Mouse (Mus musculus) mouse trophoblast stem cell (cell line): Measurements from ENCODE around the gene Nfkbib.

Experiments
- in situ Hi-C, 2 experiments: fragments of 300-500 bp; cut with MseI, MboI; formaldehyde crosslinking; loops; 2 replicates in 1 of 2; 3 replicates in 1 of 2; pipeline ENCODE4 v1.15.1; 2025

The Nfkbib gene

GRCm38 (mm10) chr7:28799994-28800393 lies 32.7 kb upstream of the Nfkbib start:
- in situ Hi-C loops: no loop called here

DNA sequence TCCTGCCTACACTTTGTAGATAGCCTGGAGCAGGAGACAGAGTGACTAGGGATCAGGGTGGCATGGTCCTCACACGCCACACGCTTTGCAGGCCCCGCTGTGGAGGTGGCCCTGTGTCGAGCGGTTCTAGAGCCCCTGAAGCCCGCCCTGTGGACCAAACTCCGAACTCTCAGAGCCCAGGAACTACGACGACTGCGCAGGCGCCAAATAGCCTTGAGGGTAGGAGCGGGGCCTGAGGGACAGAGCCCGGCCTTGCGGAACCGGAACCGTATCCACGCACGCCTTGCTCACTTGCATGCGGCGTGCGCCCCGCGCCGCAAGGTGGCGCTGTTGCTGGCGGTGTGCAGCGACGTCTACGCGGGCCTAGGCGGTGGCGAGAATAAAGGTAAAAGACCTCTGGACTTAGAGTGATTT lies 29.3 kb upstream of the Nfkbib start:
- in situ Hi-C loops: no loop called here

- in situ Hi-C loops: no loop called here
Observed at GRCm38 (mm10) chr7:28795832-28796231, 28.5 kb upstream of the Nfkbib start.

- in situ Hi-C loops: loop anchor here in 1 of 2 experiments (5.0 kb wide), 1 partner anchor 73 kb away; no protein-coding TSS in a partner anchor
Observed at GRCm38 (mm10) chr7:28794496-28794895, 27.2 kb upstream of the Nfkbib start.

DNA sequence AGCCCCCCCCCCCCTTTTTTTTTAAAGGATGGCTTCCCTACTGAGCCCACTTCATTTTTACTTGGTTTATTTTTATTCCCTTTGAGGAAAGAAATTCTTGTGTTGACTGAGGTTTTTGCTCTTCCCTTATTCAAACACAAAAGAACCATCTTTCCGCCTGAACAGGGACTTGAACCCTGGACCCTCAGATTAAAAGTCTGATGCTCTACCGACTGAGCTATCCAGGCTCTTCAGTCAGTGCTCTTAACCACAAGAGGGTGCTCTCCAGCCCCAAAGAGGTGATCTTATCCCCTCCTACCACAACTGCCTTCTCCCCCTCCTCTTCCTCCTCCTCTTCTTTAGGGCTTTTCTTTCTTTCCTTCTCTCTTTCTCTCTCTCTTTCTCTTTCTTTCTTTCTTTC lies 26.5 kb upstream of the Nfkbib start:
- in situ Hi-C loops: loop anchor here in 1 of 2 experiments (5.0 kb wide), 1 partner anchor 73 kb away; no protein-coding TSS in a partner anchor

DNA sequence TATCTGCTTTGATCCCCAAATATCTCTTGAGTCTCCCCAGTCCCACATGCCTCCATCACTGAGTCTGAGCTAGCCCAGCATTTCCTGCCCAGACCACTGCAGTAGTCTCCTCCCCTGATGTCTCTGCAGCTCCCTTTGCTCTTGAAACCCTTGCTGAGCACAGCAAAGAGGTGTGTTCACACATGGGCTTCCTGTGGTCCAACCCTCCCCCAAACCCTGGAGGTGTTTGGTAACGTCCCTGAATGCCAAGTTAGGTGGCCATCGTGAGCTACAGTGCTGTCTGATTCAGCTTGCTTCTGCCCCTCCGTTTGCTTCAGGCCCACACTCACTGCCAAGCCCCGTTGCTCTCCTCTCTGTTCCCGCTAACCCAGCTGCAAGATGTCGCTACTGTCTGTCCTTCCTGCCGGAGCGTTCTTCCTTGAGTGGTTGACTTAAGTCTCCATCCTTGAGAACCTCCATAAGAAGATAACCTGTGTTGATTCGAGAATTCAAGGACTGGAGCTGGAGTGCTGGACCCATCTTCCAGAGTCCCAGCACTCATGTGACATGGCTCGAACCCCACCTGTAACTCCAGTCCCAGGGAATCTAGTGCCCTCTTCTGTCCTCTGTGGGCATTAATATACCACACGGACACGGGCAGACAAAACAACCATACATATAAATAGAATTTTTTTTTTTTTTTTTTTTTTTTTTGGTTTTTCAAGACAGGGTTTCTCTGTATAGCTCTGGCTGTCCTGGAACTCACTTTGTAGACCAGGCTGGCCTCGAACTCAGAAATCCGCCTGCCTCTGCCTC lies 25.3 kb upstream of the Nfkbib start:
- in situ Hi-C loops: loop anchor here in 1 of 2 experiments (5.0 kb wide), 1 partner anchor 75 kb away; no protein-coding TSS in a partner anchor

DNA sequence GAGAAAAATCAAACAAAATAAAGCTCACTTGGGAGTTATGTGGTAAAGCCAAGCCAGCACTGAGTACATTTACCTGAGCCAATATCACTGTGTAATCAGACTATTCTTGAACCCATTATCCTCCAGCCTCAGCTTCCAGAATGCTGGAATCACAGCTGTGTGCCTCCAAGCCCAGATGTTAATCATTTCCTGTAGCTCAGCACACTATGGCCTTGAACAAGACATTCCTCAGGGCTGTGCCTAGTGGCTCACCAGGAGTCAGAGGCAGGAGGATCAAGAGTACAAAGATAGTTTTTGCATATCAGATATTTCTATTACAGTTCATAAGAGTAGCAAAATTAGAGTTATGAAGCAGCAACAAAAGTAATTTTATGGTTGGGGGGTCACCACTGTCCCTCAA lies 24.4 kb upstream of the Nfkbib start:
- in situ Hi-C loops: loop anchor here in 1 of 2 experiments (5.0 kb wide), 1 partner anchor 76 kb away; no protein-coding TSS in a partner anchor

GRCm38 (mm10) chr7:28790066-28790806 lies 22.9 kb upstream of the Nfkbib start:
- in situ Hi-C loops: loop anchor here in 1 of 2 experiments (5.0 kb wide), 1 partner anchor 77 kb away; no protein-coding TSS in a partner anchor

GRCm38 (mm10) chr7:28789235-28789634 lies 21.9 kb upstream of the Nfkbib start:
- in situ Hi-C loops: loop anchor here in 1 of 2 experiments (5.0 kb wide), 1 partner anchor 78 kb away; no protein-coding TSS in a partner anchor

DNA sequence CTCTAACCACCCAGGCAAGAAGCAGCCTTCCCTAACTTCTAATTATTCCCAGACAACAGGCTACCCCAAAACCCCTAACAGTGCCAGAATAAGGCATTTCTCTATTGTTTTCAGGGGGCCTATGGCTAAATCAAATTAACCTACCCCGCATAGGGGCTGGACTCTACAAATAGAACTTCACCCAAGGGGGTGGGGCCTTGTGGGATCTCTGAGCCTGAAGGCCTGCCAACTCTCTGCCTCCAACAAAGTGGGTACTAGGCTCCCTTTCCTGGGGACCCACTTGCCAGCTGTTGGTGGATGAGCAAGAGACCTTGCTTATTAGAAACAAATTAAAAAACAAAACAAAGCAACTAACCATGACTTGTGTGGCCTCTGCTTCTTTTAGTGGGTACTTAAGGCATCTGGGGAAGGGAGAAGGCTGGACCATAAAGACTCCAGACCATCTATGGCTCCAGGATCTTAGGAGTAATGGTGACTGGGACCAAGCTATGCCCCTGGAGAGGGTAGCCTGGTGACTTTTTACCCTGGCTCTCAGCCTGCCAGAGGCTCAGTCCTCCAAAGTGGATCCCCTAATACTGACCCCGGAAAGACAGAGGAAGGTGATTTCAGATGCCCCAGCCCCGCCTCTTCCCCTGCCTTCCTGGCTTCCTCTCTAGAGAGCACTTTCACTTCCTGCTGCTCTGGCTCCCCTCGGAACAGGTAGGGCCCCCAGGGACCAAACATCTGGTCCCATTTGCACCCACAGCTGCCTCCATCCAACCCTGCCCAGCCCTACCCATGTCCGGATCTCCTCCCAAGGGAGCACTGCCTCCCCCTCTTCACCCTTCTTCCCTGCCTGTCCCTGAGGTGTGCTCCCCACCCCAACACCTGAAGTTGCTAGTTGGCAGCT lies 21.2 kb upstream of the Nfkbib start, which contains the start of gene Rinl:
Gene Rinl, plus strand, starts transcription at position 663 of the 889 bp plus-strand sequence.
- in situ Hi-C loops: loop anchor here in 1 of 2 experiments (5.0 kb wide), 1 partner anchor 79 kb away; no protein-coding TSS in a partner anchor

DNA sequence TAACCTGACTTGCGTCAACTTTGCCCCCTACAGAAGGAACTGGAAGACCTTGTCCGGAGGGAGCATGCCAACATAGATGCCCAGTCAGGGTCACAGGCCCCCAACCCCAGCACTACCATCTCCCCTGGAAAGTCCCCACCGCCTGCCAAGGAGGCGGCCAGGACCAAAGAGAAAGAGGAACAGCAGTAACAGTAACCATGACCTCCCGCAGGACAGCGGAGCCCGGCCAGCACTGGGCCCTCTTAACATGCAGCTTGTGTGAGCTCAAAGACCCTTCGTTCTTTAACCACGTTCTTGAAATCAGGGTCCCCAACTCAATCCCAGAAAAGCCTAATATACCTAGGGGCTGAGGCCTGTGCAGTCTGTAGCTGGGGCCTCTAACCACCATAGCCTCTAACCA lies 20.6 kb upstream of the Nfkbib start:
- in situ Hi-C loops: loop anchor here in 1 of 2 experiments (5.0 kb wide), 1 partner anchor 79 kb away; no protein-coding TSS in a partner anchor

- in situ Hi-C loops: loop anchor here in 1 of 2 experiments (5.0 kb wide), 1 partner anchor 82 kb away; no protein-coding TSS in a partner anchor
Observed at GRCm38 (mm10) chr7:28785161-28785560, 17.8 kb upstream of the Nfkbib start.

GRCm38 (mm10) chr7:28781261-28781663 lies 13.9 kb upstream of the Nfkbib start:
- in situ Hi-C loops: no loop called here

DNA sequence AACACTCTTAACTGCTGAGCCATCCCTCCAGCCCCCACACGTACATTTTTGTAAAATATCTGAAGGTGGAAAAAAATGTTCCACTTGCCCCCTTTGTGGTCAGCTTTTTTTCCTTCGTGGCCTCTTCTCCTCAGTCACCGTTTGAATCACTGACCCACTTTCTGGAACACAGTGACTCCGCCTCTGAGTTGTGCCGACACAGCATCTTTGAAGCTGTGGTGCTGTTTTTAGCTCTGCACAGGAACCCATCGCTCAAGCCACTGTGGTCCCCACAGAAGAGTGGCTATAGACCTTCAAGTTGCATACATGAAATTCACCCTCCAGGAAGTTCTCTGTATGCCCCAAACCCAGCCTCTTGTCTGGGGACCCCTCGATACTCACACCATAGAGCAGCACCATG lies 13.5 kb upstream of the Nfkbib start:
- in situ Hi-C loops: no loop called here

- in situ Hi-C loops: no loop called here
Observed at GRCm38 (mm10) chr7:28780067-28780658, 12.9 kb upstream of the Nfkbib start.

DNA sequence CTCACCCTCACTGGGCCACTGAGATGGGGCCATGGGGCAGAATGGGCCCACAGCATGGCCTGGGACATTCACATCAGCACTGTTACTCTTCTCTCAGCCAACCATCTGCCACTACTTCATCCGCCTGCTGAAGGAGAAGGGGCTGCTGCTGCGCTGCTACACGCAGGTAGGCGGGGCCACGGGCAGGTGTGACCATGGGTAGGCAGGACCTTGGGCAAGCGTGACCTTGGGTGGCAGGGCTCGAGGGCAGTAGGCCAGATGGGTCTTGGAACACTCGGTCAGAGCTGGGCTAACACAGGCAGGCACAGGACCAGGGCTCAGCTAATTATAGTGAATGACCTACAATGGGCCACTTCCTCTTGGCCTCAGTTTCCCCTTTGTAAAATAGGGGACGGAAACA lies 11.5 kb upstream of the Nfkbib start:
- in situ Hi-C loops: no loop called here

- in situ Hi-C loops: no loop called here
Observed at GRCm38 (mm10) chr7:28775129-28775528, 7.8 kb upstream of the Nfkbib start.

- in situ Hi-C loops: no loop called here
Observed at GRCm38 (mm10) chr7:28774164-28774563, 6.9 kb upstream of the Nfkbib start.

- in situ Hi-C loops: no loop called here
Observed at GRCm38 (mm10) chr7:28773163-28773562, 5.9 kb upstream of the Nfkbib start.

GRCm38 (mm10) chr7:28771867-28772266 lies 4.6 kb upstream of the Nfkbib start:
- in situ Hi-C loops: no loop called here

- in situ Hi-C loops: no loop called here
Observed at GRCm38 (mm10) chr7:28770309-28770708, 3.0 kb upstream of the Nfkbib start.
